Mouse (Mus musculus): Measurements from ENCODE around the gene Apip. TPM values are rescaled to one million over a fixed set of nuclear protein-coding genes. Genes with fewer than 3 reads are reported as not detected.

Gene Apip
- polyA plus RNA-seq, 1 experiment: 2.6 TPM

DNA sequence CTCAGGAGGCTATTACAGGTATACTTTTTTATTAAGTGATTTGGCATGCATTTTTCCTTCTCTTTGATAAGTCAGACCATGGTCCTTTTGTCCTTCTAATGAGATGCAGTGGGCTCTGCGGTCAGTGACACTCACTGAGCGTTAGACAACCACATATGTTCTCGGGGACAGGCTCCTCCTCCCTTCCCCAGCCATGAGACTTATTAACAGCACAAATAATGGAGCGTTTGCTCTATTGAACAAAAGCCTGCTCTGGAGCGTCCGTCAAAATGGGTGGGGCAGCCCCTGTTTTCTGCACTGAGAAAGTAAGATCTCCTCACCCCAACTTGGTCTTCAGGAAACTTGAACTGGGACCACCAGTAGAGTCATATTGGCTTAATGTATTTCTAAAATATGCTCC lies 16.0 kb downstream of the Apip start:
- WGBS: 87% methylated on average over 6 of the region's 6 CpGs
- H3K4me1 ChIP-seq (ENCODE audit: control insufficient read depth, insufficient read depth, insufficient read length, low read length): no peaks in the 10 kb centered on the region
- no peaks in the 10 kb centered on the region for H3K27me3 ChIP-seq (ENCODE audit: control insufficient read depth, insufficient read depth, low read length)
- 0 out of 2 replicates have a peak, but pooled peaks cover 2% of the 10 kb centered on the region for H3K36me3 ChIP-seq (ENCODE audit: control insufficient read depth, insufficient read depth, low read length)
- TF ChIP-seq POLR2A (IDR thresholded peaks at IDR 0.05; ENCODE audit: low read depth, low read length): no peak
- no peak overlapping the region for H3K4me3 ChIP-seq (ENCODE audit: low read depth, low read length)
- H3K27ac ChIP-seq (ENCODE audit: insufficient read depth, low read depth, low read length): no peak overlapping the region

- Histone ChIP-seq H3K27ac (ENCODE audit: insufficient read depth, low read depth, low read length) (no peak overlapping the region), H3K4me1 (ENCODE audit: control insufficient read depth, insufficient read depth, insufficient read length, low read length) (no peaks in the 10 kb centered on the region), H3K4me3 (ENCODE audit: low read depth, low read length) (no peak overlapping the region), H3K36me3 (ENCODE audit: control insufficient read depth, insufficient read depth, low read length) (no peaks in the 10 kb centered on the region), H3K27me3 (ENCODE audit: control insufficient read depth, insufficient read depth, low read length) (no peaks in the 10 kb centered on the region)
- WGBS: 74% methylated on average over 5 of the region's 5 CpGs
- TF ChIP-seq CTCF (IDR thresholded peaks at IDR 0.05; ENCODE audit: extremely low read depth, insufficient read length, insufficient replicate concordance, low read depth, low read length): no peak
- TF ChIP-seq POLR2A (IDR thresholded peaks at IDR 0.05; ENCODE audit: low read depth, low read length): no peak
These were observed 29.1 kb downstream of the Apip start for GRCm38 (mm10) chr2:103102595-103102994.

DNA sequence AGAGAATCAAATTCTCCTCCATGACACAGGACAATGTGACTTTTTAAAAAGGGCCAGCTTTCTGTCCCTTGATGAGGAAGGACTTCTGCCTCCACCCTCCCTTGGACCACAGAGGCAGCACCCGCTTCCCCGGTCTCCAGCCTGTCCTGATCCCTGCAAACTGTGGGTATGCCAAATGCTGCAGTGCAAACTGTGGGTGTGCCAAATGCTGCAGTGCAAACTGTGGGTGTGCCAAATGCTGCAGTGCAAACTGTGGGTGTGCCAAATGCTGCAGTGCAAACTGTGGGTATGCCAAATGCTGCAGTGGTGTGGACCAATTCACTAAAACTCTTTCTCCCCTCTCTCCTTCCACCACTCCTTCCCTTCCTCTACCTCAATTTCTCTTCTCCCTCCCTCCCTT lies 32.7 kb downstream of the Apip start:
- Histone ChIP-seq H3K4me3 (ENCODE audit: low read depth, low read length) (no peak overlapping the region), H3K4me1 (ENCODE audit: control insufficient read depth, insufficient read depth, insufficient read length, low read length) (no peaks in the 10 kb centered on the region), H3K36me3 (ENCODE audit: control insufficient read depth, insufficient read depth, low read length) (no peaks in the 10 kb centered on the region), H3K27me3 (ENCODE audit: control insufficient read depth, insufficient read depth, low read length) (no peaks in the 10 kb centered on the region), H3K27ac (ENCODE audit: insufficient read depth, low read depth, low read length) (no peak overlapping the region)
- TF ChIP-seq CTCF (IDR thresholded peaks at IDR 0.05; ENCODE audit: extremely low read depth, insufficient read length, insufficient replicate concordance, low read depth, low read length) (no peak), POLR2A (IDR thresholded peaks at IDR 0.05; ENCODE audit: low read depth, low read length) (no peak)
- 61% methylated on average over 2 of the region's 2 CpGs for WGBS

DNA sequence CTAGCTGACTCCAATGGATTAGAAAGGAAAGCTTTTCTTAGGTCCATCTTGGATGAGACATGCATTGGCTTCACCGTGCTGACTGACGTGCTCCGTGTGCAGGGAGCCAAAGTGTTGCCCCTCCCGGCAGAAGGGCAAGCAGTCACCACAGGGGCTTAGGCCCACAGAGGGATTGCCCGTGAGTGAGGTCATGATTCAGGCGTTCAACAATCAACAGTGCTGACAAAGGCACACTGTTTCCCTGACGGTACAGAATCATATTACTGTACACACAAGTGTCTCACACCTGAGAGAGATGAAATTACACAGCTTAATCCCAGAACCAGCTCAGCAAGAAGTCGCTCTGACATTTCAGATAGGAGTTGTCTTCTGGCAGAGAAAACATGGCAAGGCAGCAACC lies 38.2 kb downstream of the Apip start:
- no peaks in the 10 kb centered on the region for H3K4me1 ChIP-seq (ENCODE audit: control insufficient read depth, insufficient read depth, insufficient read length, low read length)
- TF ChIP-seq POLR2A (IDR thresholded peaks at IDR 0.05; ENCODE audit: low read depth, low read length) (no peak), CTCF (IDR thresholded peaks at IDR 0.05; ENCODE audit: extremely low read depth, insufficient read length, insufficient replicate concordance, low read depth, low read length) (no peak)
- H3K27ac ChIP-seq (ENCODE audit: insufficient read depth, low read depth, low read length): no peak overlapping the region
- no peaks in the 10 kb centered on the region for H3K36me3 ChIP-seq (ENCODE audit: control insufficient read depth, insufficient read depth, low read length)
- 78% methylated on average over 8 of the region's 8 CpGs for WGBS
- H3K4me3 ChIP-seq (ENCODE audit: low read depth, low read length): no peak overlapping the region
- no peaks in the 10 kb centered on the region for H3K27me3 ChIP-seq (ENCODE audit: control insufficient read depth, insufficient read depth, low read length)

- no peaks in the 10 kb centered on the region for H3K36me3 ChIP-seq (ENCODE audit: control insufficient read depth, insufficient read depth, low read length)
- TF ChIP-seq POLR2A (IDR thresholded peaks at IDR 0.05; ENCODE audit: low read depth, low read length) (no peak), CTCF (IDR thresholded peaks at IDR 0.05; ENCODE audit: extremely low read depth, insufficient read length, insufficient replicate concordance, low read depth, low read length) (no peak)
- no peaks in the 10 kb centered on the region for H3K27me3 ChIP-seq (ENCODE audit: control insufficient read depth, insufficient read depth, low read length)
- 23% methylated on average over 5 of the region's 5 CpGs for WGBS
- H3K4me1 ChIP-seq (ENCODE audit: control insufficient read depth, insufficient read depth, insufficient read length, low read length): peaks cover 3% of the 10 kb centered on the region; the same call in 1 of the 2 replicates
- no peak overlapping the region for H3K4me3 ChIP-seq (ENCODE audit: low read depth, low read length)
- no peak overlapping the region for H3K27ac ChIP-seq (ENCODE audit: insufficient read depth, low read depth, low read length)
These were observed 43.7 kb downstream of the Apip start for GRCm38 (mm10) chr2:103117212-103117611.

DNA sequence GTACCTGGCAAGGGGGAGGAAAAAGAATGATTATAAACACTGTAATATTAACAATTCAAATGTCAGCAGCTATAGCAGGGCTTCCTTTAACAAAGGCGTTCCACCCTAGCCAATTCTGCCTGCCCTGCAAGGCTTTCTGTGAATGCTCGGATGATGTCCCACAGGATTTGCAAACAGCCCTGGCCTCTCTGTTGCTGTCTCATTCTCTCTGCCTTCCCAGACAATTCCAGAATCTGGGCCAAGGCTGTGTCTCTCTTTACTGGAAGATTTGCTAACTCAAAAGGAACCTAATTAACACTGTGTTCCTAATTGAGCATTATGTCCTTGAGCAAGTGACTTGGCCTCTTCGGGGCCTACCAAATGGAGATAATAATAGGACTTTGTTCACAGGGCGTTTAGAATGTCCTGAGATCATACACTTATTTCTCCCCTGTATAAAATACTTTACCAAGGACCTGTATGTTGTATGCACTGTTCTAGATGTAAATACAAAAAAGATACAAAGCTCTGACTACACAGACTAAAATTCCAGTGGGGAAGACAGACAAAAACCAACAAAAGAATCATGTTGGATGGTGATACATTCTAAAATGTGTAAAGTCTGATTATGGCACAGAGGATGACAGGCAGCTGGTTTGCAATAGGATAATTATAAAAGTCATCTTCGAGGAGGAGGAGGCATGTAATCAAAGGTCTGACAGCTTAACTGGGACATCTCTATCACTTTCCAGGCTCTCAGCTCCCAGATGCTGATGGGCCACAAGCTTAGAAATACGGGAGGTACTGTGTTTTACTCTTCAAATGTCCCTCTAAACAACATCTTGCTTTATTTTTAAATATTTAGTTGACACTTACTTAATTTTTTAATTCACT lies 45.1 kb downstream of the Apip start:
- Histone ChIP-seq H3K27me3 (ENCODE audit: control insufficient read depth, insufficient read depth, low read length) (no peaks in the 10 kb centered on the region), H3K4me1 (ENCODE audit: control insufficient read depth, insufficient read depth, insufficient read length, low read length) (peaks cover 3% of the 10 kb centered on the region; the same call in 1 of the 2 replicates), H3K27ac (ENCODE audit: insufficient read depth, low read depth, low read length) (no peak overlapping the region), H3K4me3 (ENCODE audit: low read depth, low read length) (no peak overlapping the region), H3K36me3 (ENCODE audit: control insufficient read depth, insufficient read depth, low read length) (no peaks in the 10 kb centered on the region)
- WGBS: 56% methylated on average over 6 of the region's 6 CpGs
- no peak for TF ChIP-seq CTCF (IDR thresholded peaks at IDR 0.05; ENCODE audit: extremely low read depth, insufficient read length, insufficient replicate concordance, low read depth, low read length)
- no peak for TF ChIP-seq POLR2A (IDR thresholded peaks at IDR 0.05; ENCODE audit: low read depth, low read length)

DNA sequence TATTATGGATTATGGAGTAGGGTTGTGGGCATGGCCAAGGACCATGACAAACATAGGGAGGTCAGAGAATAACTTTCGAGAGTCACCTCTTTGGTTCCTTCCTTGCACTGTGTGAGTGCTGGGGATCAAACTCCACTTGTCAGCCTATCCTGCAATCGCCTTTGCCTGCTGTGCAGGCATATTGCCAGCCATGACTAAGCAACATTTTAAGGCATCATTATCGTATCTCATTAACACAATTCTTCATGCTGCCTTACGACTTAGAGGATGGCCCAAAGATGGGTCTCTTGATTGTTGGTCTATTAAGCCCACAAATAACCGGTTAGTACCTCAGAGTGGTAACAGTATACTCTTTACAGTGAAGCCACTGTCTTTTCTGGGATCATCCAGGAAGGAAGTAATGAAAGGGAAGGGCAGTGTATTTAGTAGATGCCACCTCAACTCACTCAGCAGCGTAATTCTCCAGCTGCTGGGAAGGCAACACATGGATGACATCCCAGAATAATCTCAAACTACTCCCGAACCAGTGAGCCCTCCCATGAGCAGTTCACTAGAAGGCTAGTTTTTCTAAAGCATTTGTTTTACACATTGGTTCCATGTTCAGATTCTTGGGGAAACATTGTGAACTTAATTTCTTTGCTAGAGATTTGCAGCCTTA lies 45.9 kb downstream of the Apip start:
- WGBS: 29% methylated on average over 7 of the region's 7 CpGs
- TF ChIP-seq CTCF (IDR thresholded peaks at IDR 0.05; ENCODE audit: extremely low read depth, insufficient read length, insufficient replicate concordance, low read depth, low read length): no peak
- TF ChIP-seq POLR2A (IDR thresholded peaks at IDR 0.05; ENCODE audit: low read depth, low read length): no peak
- Histone ChIP-seq H3K4me1 (ENCODE audit: control insufficient read depth, insufficient read depth, insufficient read length, low read length) (peaks cover 3% of the 10 kb centered on the region; the same call in 1 of the 2 replicates), H3K4me3 (ENCODE audit: low read depth, low read length) (no peak overlapping the region), H3K27ac (ENCODE audit: insufficient read depth, low read depth, low read length) (no peak overlapping the region), H3K27me3 (ENCODE audit: control insufficient read depth, insufficient read depth, low read length) (no peaks in the 10 kb centered on the region), H3K36me3 (ENCODE audit: control insufficient read depth, insufficient read depth, low read length) (no peaks in the 10 kb centered on the region)

Measured in small intestine, adult 2 months (tissue).